Mouse (Mus musculus): Measurements from ENCODE around the gene Lrrc43. TPM values are rescaled to one million over a fixed set of nuclear protein-coding genes. Genes with fewer than 3 reads are reported as not detected.
"Not testable (repeated sequence)": the region's sequence is repeated elsewhere in the genome, so short reads cannot be mapped to it uniquely, and the experiment has no call there.

The Lrrc43 gene
- polyA plus RNA-seq, 1 experiment from 2014 or later, result 0.60 TPM

GRCm38 (mm10) chr5:123510160-123510559, 21.1 kb downstream of the Lrrc43 start, which contains the start of gene B3gnt4:
Gene B3gnt4 (plus strand): TSS chr5:123510460.
- H3K27me3 ChIP-seq (replicated peaks; ENCODE audit: control insufficient read depth, insufficient read depth, low read length), result no peaks in the 10 kb centered on the region
- no peak within 1 kb of the TSS for H3K4me3 ChIP-seq (ENCODE audit: low read length)
- H3K27ac ChIP-seq (ENCODE audit: low read depth, low read length), result no peak within 1 kb of the TSS
- ATAC-seq, result no peak
- H3K4me1 ChIP-seq (ENCODE audit: control insufficient read depth, insufficient read depth, low read depth, low read length), result peaks cover 2% of the 10 kb centered on the region; the same call in 1 of the 2 replicates
- no peaks in the 10 kb centered on the region for H3K9me3 ChIP-seq (ENCODE audit: control insufficient read depth, low read length)
- 89% methylated on average over 5 of the region's 5 CpGs for WGBS
- no peak within 1 kb of the TSS for H3K9ac ChIP-seq (ENCODE audit: low read depth, low read length)
- H3K36me3 ChIP-seq (ENCODE audit: control insufficient read depth, insufficient read depth, low read length), result no peaks in the 10 kb centered on the region
- H3K4me2 ChIP-seq (ENCODE audit: low read length), result peak within 1 kb of the TSS; percentile 71

GRCm38 (mm10) chr5:123511426-123511825, 22.3 kb downstream of the Lrrc43 start:
- H3K9ac ChIP-seq (ENCODE audit: low read depth, low read length); H3K27me3 ChIP-seq (replicated peaks; ENCODE audit: control insufficient read depth, insufficient read depth, low read length); ATAC-seq; H3K9me3 ChIP-seq (ENCODE audit: control insufficient read depth, low read length); H3K36me3 ChIP-seq (ENCODE audit: control insufficient read depth, insufficient read depth, low read length); H3K4me3 ChIP-seq (ENCODE audit: low read length); H3K27ac ChIP-seq (ENCODE audit: low read depth, low read length); H3K4me2 ChIP-seq (ENCODE audit: low read length); H3K4me1 ChIP-seq (ENCODE audit: control insufficient read depth, insufficient read depth, low read depth, low read length): not testable (repeated sequence)
- 81% methylated on average over 3 of the region's 3 CpGs for WGBS

- no peak overlapping the region for H3K4me3 ChIP-seq (ENCODE audit: low read length)
- H3K36me3 ChIP-seq (ENCODE audit: control insufficient read depth, insufficient read depth, low read length), result peaks cover 8% of the 10 kb centered on the region
- H3K27me3 ChIP-seq (replicated peaks; ENCODE audit: control insufficient read depth, insufficient read depth, low read length), result no peaks in the 10 kb centered on the region
- no peak for ATAC-seq
- peaks cover 2% of the 10 kb centered on the region; the same call in 1 of the 2 replicates for H3K4me1 ChIP-seq (ENCODE audit: control insufficient read depth, insufficient read depth, low read depth, low read length)
- no peak overlapping the region for H3K4me2 ChIP-seq (ENCODE audit: low read length)
- no peak overlapping the region for H3K27ac ChIP-seq (ENCODE audit: low read depth, low read length)
- no peaks in the 10 kb centered on the region for H3K9me3 ChIP-seq (ENCODE audit: control insufficient read depth, low read length)
- no peak overlapping the region for H3K9ac ChIP-seq (ENCODE audit: low read depth, low read length)
- 87% methylated on average over 3 of the region's 3 CpGs for WGBS
These were observed 23.0 kb downstream of the Lrrc43 start for GRCm38 (mm10) chr5:123512102-123512501.

DNA sequence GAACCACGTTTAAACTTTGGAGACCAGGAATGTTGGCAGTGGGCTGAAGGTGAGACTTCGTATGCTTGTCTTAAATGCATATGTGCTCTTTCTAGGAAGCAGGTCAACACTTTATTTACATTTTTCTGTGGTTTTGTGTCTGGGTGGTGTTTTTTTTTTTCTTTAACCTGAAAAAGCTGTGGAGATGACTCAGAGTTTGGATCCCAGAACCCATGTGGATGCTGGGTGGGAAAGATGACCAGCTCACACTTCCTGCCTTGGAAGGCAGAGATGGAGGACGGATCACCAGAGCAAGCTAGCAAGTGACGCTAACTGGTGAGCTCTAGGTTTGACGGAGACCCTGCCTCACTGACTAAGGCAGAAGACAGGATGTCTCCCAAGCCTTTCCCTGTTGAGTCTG, 25.8 kb downstream of the Lrrc43 start:
- peaks cover 8% of the 10 kb centered on the region for H3K36me3 ChIP-seq (ENCODE audit: control insufficient read depth, insufficient read depth, low read length)
- no peaks in the 10 kb centered on the region for H3K4me1 ChIP-seq (ENCODE audit: control insufficient read depth, insufficient read depth, low read depth, low read length)
- no peak overlapping the region for H3K27ac ChIP-seq (ENCODE audit: low read depth, low read length)
- ATAC-seq, result no peak
- H3K9me3 ChIP-seq (ENCODE audit: control insufficient read depth, low read length), result no peaks in the 10 kb centered on the region
- no peak overlapping the region for H3K4me3 ChIP-seq (ENCODE audit: low read length)
- WGBS, result 86% methylated on average over 5 of the region's 5 CpGs
- H3K4me2 ChIP-seq (ENCODE audit: low read length), result no peak overlapping the region
- H3K9ac ChIP-seq (ENCODE audit: low read depth, low read length), result no peak overlapping the region
- H3K27me3 ChIP-seq (replicated peaks; ENCODE audit: control insufficient read depth, insufficient read depth, low read length), result no peaks in the 10 kb centered on the region

GRCm38 (mm10) chr5:123520666-123521065, 31.6 kb downstream of the Lrrc43 start:
- Histone ChIP-seq H3K4me2 (ENCODE audit: low read length) (no peak overlapping the region), H3K4me3 (ENCODE audit: low read length) (no peak overlapping the region), H3K9me3 (ENCODE audit: control insufficient read depth, low read length) (no peaks in the 10 kb centered on the region), H3K27ac (ENCODE audit: low read depth, low read length) (no peak overlapping the region), H3K36me3 (ENCODE audit: control insufficient read depth, insufficient read depth, low read length) (peaks cover 8% of the 10 kb centered on the region), H3K4me1 (ENCODE audit: control insufficient read depth, insufficient read depth, low read depth, low read length) (peaks cover 15% of the 10 kb centered on the region), H3K9ac (ENCODE audit: low read depth, low read length) (no peak overlapping the region), H3K27me3 (replicated peaks; ENCODE audit: control insufficient read depth, insufficient read depth, low read length) (no peaks in the 10 kb centered on the region)
- WGBS, result 90% methylated on average over 9 of the region's 9 CpGs
- ATAC-seq, result no peak

DNA sequence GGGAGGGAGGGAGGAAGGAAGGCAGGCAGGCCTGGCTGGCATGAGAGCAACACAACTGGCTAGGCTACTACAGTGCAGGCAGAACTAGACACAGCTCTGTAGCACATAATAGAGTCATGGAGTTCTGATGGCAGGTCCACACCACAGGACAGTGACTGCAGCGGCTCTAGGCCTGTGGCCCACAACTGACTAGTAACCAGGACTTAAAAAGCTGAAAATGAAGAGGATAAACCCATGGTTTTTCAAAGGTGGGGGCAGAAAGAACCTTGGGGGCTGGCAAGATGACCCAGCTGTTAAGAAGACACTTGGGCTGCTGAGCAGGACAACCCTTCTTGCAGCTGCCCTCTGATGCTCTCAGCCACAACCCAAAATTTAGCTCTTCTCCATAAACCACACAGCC, 32.5 kb downstream of the Lrrc43 start:
- no peaks in the 10 kb centered on the region for H3K36me3 ChIP-seq (ENCODE audit: control insufficient read depth, insufficient read depth, low read length)
- H3K27ac ChIP-seq (ENCODE audit: low read depth, low read length), result no peak overlapping the region
- 90% methylated on average over 1 of the region's 1 CpGs for WGBS
- no peak overlapping the region for H3K4me3 ChIP-seq (ENCODE audit: low read length)
- ATAC-seq, result no peak
- no peaks in the 10 kb centered on the region for H3K27me3 ChIP-seq (replicated peaks; ENCODE audit: control insufficient read depth, insufficient read depth, low read length)
- no peak overlapping the region for H3K4me2 ChIP-seq (ENCODE audit: low read length)
- H3K9ac ChIP-seq (ENCODE audit: low read depth, low read length), result no peak overlapping the region
- peaks cover 15% of the 10 kb centered on the region for H3K4me1 ChIP-seq (ENCODE audit: control insufficient read depth, insufficient read depth, low read depth, low read length)
- H3K9me3 ChIP-seq (ENCODE audit: control insufficient read depth, low read length), result no peaks in the 10 kb centered on the region

DNA sequence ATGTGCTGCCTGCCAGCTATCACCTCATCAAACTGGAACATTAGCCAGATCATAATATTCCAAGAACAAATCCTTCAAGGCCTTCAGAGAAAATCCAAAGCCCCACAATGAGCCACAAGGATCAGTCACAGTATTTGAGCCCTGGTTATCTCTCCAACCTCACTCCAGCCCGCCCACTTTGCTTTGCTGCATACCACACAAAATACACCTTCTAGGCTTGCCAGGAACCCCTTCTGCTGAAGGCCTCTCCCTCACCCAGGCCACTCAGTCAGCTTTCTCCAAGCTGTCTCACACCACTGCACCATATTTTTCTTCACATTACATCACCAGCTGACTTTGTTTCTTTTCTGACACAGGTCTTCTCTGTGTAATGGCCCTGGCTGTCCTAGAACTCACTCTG, 33.1 kb downstream of the Lrrc43 start:
- Histone ChIP-seq H3K4me2 (ENCODE audit: low read length) (no peak overlapping the region), H3K9me3 (ENCODE audit: control insufficient read depth, low read length) (no peaks in the 10 kb centered on the region), H3K4me1 (ENCODE audit: control insufficient read depth, insufficient read depth, low read depth, low read length) (peaks cover 15% of the 10 kb centered on the region), H3K4me3 (ENCODE audit: low read length) (no peak overlapping the region), H3K9ac (ENCODE audit: low read depth, low read length) (no peak overlapping the region), H3K27ac (ENCODE audit: low read depth, low read length) (no peak overlapping the region), H3K36me3 (ENCODE audit: control insufficient read depth, insufficient read depth, low read length) (no peaks in the 10 kb centered on the region), H3K27me3 (replicated peaks; ENCODE audit: control insufficient read depth, insufficient read depth, low read length) (no peaks in the 10 kb centered on the region)
- 84% methylated on average over 1 of the region's 1 CpGs for WGBS
- no peak for ATAC-seq

DNA sequence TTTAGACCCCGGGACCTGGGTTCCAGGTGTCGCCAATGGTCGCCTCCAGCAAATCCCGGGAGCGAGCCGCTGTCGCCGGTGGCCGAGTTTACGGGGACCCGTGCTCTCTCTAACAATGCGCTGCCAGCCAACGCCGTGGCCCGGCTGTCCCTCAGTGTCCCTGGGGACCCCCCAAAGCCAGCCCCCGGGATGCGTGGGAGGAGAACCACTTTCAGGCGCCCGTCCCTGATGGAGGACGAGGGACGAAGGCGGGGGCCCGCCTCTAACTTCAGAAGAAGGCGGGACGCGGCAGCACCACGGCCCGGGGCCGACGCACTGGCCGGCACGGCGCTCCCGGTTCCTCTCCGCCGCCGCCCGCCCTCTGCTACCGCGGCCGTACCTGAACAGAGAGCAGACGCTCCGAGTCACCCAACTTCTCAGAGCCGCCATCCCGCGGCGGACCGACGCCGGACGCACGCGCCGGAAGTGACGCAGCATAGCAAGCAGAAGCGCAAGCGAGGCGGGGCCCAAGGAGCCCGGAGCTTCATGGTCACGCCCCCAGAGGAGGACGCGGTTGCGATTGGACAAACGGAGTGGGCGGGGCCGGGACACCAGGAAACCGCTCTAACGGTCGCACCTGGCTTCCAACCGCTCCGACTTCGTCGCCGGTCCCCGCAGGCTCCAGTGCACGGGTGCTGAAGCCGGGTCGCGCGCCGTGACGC, 34.7 kb downstream of the Lrrc43 start, which contains the start of gene Diablo:
Gene Diablo, minus strand, starts transcription at position 485 of the 701 bp plus-strand sequence.
- under 1% methylated on average over 65 of the region's 82 CpGs for WGBS
- Histone ChIP-seq H3K9me3 (ENCODE audit: control insufficient read depth, low read length) (no peaks in the 10 kb centered on the region), H3K27ac (ENCODE audit: low read depth, low read length) (peak within 1 kb of the TSS; percentile 73), H3K9ac (ENCODE audit: low read depth, low read length) (peak within 1 kb of the TSS; percentile 81), H3K4me1 (ENCODE audit: control insufficient read depth, insufficient read depth, low read depth, low read length) (peaks cover 15% of the 10 kb centered on the region), H3K27me3 (replicated peaks; ENCODE audit: control insufficient read depth, insufficient read depth, low read length) (no peaks in the 10 kb centered on the region), H3K36me3 (ENCODE audit: control insufficient read depth, insufficient read depth, low read length) (no peaks in the 10 kb centered on the region), H3K4me2 (ENCODE audit: low read length) (peak within 1 kb of the TSS; percentile 95), H3K4me3 (ENCODE audit: low read length) (peak within 1 kb of the TSS; percentile 87)
- peak; percentile 98 for ATAC-seq

GRCm38 (mm10) chr5:123524393-123524750, 35.3 kb downstream of the Lrrc43 start:
- Histone ChIP-seq H3K4me1 (ENCODE audit: control insufficient read depth, insufficient read depth, low read depth, low read length) (peaks cover 15% of the 10 kb centered on the region), H3K4me3 (ENCODE audit: low read length) (peak overlapping the region; percentile 87), H3K9me3 (ENCODE audit: control insufficient read depth, low read length) (no peaks in the 10 kb centered on the region), H3K27ac (ENCODE audit: low read depth, low read length) (peak overlapping the region; percentile 73), H3K9ac (ENCODE audit: low read depth, low read length) (peak overlapping the region; percentile 74), H3K4me2 (ENCODE audit: low read length) (peak overlapping the region; percentile 75), H3K27me3 (replicated peaks; ENCODE audit: control insufficient read depth, insufficient read depth, low read length) (no peaks in the 10 kb centered on the region), H3K36me3 (ENCODE audit: control insufficient read depth, insufficient read depth, low read length) (no peaks in the 10 kb centered on the region; the same call in 1 of the 2 replicates)
- WGBS, result 0% methylated on average over 13 of the region's 27 CpGs
- ATAC-seq, result peak; percentile 89

Data from hindbrain, embryonic 16.5 days (tissue).